ENCODE assay signal across 11 mouse cellular contexts in the genomic region with DNA sequence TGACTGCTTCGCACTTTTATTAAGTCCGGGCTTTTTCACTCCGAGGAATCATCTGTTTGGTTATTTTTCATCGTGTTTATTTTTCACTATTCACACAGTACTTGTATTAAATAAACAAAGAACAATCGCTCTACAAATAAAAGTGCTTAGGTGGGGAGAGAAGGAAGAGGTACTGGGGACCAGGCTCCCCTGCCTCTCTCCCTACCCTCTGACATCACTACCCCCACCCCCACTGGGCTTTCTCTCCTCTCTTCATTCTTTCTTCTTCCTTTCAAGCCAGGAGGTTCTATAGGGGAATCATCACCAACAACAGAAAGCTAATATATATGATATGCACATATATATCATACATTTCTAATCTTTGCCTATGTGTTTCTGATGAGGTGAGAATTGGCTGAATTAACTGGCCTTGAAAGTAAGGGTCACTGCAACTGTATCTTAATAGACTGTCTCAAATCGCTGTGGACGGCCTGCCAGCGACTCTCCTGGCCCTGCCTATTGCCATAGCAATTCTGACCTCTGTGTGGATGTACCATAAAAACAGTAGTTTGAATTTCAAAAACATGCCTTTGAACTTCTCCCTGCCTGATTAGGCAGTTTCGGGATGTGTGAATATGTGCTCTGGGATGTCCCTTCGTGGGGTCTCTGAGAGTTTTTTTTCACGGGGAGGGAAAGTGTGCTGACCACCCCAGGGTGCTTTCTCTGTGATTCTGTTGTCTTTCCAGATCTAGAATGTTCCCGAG. TPM values are rescaled to one million over a fixed set of nuclear protein-coding genes. Genes with fewer than 3 reads are reported as not detected.
DNase-seq lines count a peak whose midpoint lies in the region; ATAC-seq lines count a peak whose summit lies in the region.
"Had no signal": no experiment of that assay in that cellular context is flagged by ENCODE, and none has a peak within 500 bp of the region (broad histone marks: within the 10 kb centered on the region; RNA-seq: fewer than 3 reads in every experiment).

No protein-coding gene starts in this region.

- ATAC-seq in heart, embryonic 11.5 days (replicated peaks; ENCODE audit: insufficient number of reproducible peaks, low FRiP score, low TSS enrichment), result no peak
- peak; percentile 53 for ATAC-seq in hindbrain, embryonic 11.5 days (ENCODE audit: low FRiP score)
- no peak for ATAC-seq in erythroid progenitor cell, adult 5-6 weeks (replicated peaks; ENCODE audit: low FRiP score, poor library complexity, severe bottlenecking)

- 20% methylated on average over 12 of the region's 12 CpGs for WGBS in heart, embryonic 11.5 days (ENCODE audit: insufficient replicate concordance)
- 4% methylated on average over 12 of the region's 12 CpGs for WGBS in hindbrain, embryonic 11.5 days
- WGBS in midbrain, embryonic 10.5 days, result 6% methylated on average over 12 of the region's 12 CpGs

- peak overlapping the region; percentile 67 for H3K4me2 ChIP-seq in heart, embryonic 11.5 days
- peak overlapping the region; percentile 41 for H3K4me2 ChIP-seq in hindbrain, embryonic 11.5 days (replicated peaks; ENCODE audit: low read depth, low read length)

- peaks cover 68% of the 10 kb centered on the region for H3K27me3 ChIP-seq in heart, embryonic 11.5 days (ENCODE audit: control insufficient read depth, insufficient read depth, low read length)
- H3K27me3 ChIP-seq in hindbrain, embryonic 11.5 days (ENCODE audit: control insufficient read depth, insufficient read depth, low read length), result peaks cover 28% of the 10 kb centered on the region
- peaks cover 82% of the 10 kb centered on the region for H3K27me3 ChIP-seq in midbrain, embryonic 10.5 days (ENCODE audit: low read depth, poor library complexity, severe bottlenecking)

- no peaks in the 10 kb centered on the region for H3K36me3 ChIP-seq in heart, embryonic 11.5 days (ENCODE audit: control insufficient read depth, insufficient read depth, low read length)
- no peaks in the 10 kb centered on the region for H3K36me3 ChIP-seq in hindbrain, embryonic 11.5 days (ENCODE audit: control insufficient read depth, insufficient read depth, low read length)
- no peaks in the 10 kb centered on the region for H3K36me3 ChIP-seq in midbrain, embryonic 10.5 days

- H3K9ac ChIP-seq in heart, embryonic 11.5 days (ENCODE audit: low read depth, low read length), result no peak overlapping the region
- H3K9ac ChIP-seq in hindbrain, embryonic 11.5 days (ENCODE audit: low read depth, low read length), result 0 out of 2 replicates have a peak overlapping the region, but pooled peaks have one; percentile 31

- peaks cover 14% of the 10 kb centered on the region for H3K4me1 ChIP-seq in heart, embryonic 11.5 days (ENCODE audit: control insufficient read depth, insufficient read depth, low read length)
- H3K4me1 ChIP-seq in hindbrain, embryonic 11.5 days (replicated peaks; ENCODE audit: control insufficient read depth, insufficient read depth, low read length), result peaks cover 17% of the 10 kb centered on the region
- H3K4me1 ChIP-seq in midbrain, embryonic 10.5 days, result peaks cover 75% of the 10 kb centered on the region

- intact Hi-C loops in heart, postnatal 14 days (cut with DNase I), result no loop called here

- H3K9me3 ChIP-seq in heart, embryonic 11.5 days (replicated peaks; ENCODE audit: control insufficient read depth, low read length), result no peaks in the 10 kb centered on the region
- no peaks in the 10 kb centered on the region for H3K9me3 ChIP-seq in hindbrain, embryonic 11.5 days (ENCODE audit: control insufficient read depth, low read length)
- H3K9me3 ChIP-seq in midbrain, embryonic 10.5 days (replicated peaks), result no peaks in the 10 kb centered on the region

- no peak overlapping the region for H3K4me3 ChIP-seq in heart, embryonic 11.5 days (ENCODE audit: low read depth, low read length)
- 0 out of 2 replicates have a peak overlapping the region, but pooled peaks have one; percentile 8 for H3K4me3 ChIP-seq in hindbrain, embryonic 11.5 days (ENCODE audit: low read depth, low read length)
- H3K4me3 ChIP-seq in midbrain, embryonic 10.5 days, result peak overlapping the region; percentile 44

- H3K27ac ChIP-seq in heart, embryonic 11.5 days (ENCODE audit: low read depth, low read length), result no peak overlapping the region
- H3K27ac ChIP-seq in hindbrain, embryonic 11.5 days (ENCODE audit: low read depth, low read length), result peak overlapping the region; percentile 92
- H3K27ac ChIP-seq in midbrain, embryonic 10.5 days (replicated peaks), result peak overlapping the region; percentile 93

- no peak for DNase-seq in heart, postnatal 14 days
- peak; percentile 67 to 70 for DNase-seq in cerebellum, postnatal 10 days
- peak; percentile 69 for DNase-seq in hindbrain, embryonic 11.5 days (ENCODE audit: low spot score)
- peak; percentile 46 for DNase-seq in midbrain, embryonic 10.5 days (ENCODE audit: low spot score)
- DNase-seq in right cerebral cortex, postnatal 10 days (ENCODE audit: low spot score in 2 of 2), result no peak
- no peak for DNase-seq in right cerebral cortex, adult 18-20 months
- DNase-seq: adrenal gland, postnatal 25 days had no signal

RNA-seq across cellular contexts. Expression of gene Gm5089, which starts 3.3 kb away (rescaled TPM):
- not detected in 2 replicates for polyA plus RNA-seq in heart, embryonic 11.5 days (2014; fragmentation: Nextera tagmentation; extraction: Ambion mirVana)
- not detected for total RNA-seq in heart, postnatal 14 days (2021)
- polyA plus RNA-seq in hindbrain, embryonic 11.5 days (2014; fragmentation: Nextera tagmentation; extraction: Ambion mirVana), result 0.99 and 1.6 TPM in 2 replicates
- 0.82 and 1.3 TPM in 2 replicates for polyA plus RNA-seq in midbrain, embryonic 10.5 days (2016; fragmentation: Nextera tagmentation; extraction: Ambion mirVana)
- not detected in 2 replicates for total RNA-seq in erythroid progenitor cell, adult 5-6 weeks (2015; ENCODE audit: low replicate concordance)
- not detected in 2 replicates for total RNA-seq in erythroid progenitor cell, adult 5-6 weeks (2017; ENCODE audit: low replicate concordance)
- total RNA-seq: adrenal gland, postnatal 25 days; heart, postnatal 25 days; neutrophil, adult 5-6 weeks had no signal

RNA-seq across cellular contexts. Expression of gene Zic5, which starts 11.3 kb away (rescaled TPM):
- polyA plus RNA-seq in heart, embryonic 11.5 days (2014; fragmentation: Nextera tagmentation; extraction: Ambion mirVana), result 0.16 TPM in 1 of 2 replicates, not detected in the other
- not detected for total RNA-seq in heart, postnatal 14 days (2021)
- 19.1 and 20.1 TPM in 2 replicates for polyA plus RNA-seq in hindbrain, embryonic 11.5 days (2014; fragmentation: Nextera tagmentation; extraction: Ambion mirVana)
- polyA plus RNA-seq in midbrain, embryonic 10.5 days (2016; fragmentation: Nextera tagmentation; extraction: Ambion mirVana), result 13.6 and 15.3 TPM in 2 replicates
- not detected in 2 replicates for total RNA-seq in erythroid progenitor cell, adult 5-6 weeks (2015; ENCODE audit: low replicate concordance)
- not detected in 2 replicates for total RNA-seq in erythroid progenitor cell, adult 5-6 weeks (2017; ENCODE audit: low replicate concordance)
- total RNA-seq: adrenal gland, postnatal 25 days; heart, postnatal 25 days; neutrophil, adult 5-6 weeks had no signal

RNA-seq across cellular contexts. Expression of gene Zic2, which starts 21.1 kb away (rescaled TPM):
- 0.07 TPM in 1 of 2 replicates, not detected in the other for polyA plus RNA-seq in heart, embryonic 11.5 days (2014; fragmentation: Nextera tagmentation; extraction: Ambion mirVana)
- total RNA-seq in heart, postnatal 14 days (2021), result under 1 TPM in 1 of 2 experiments, not detected in 1; 0.22 TPM
- polyA plus RNA-seq in hindbrain, embryonic 11.5 days (2014; fragmentation: Nextera tagmentation; extraction: Ambion mirVana), result 9.5 and 11.2 TPM in 2 replicates
- polyA plus RNA-seq in midbrain, embryonic 10.5 days (2016; fragmentation: Nextera tagmentation; extraction: Ambion mirVana), result 5.7 and 6.4 TPM in 2 replicates
- total RNA-seq in erythroid progenitor cell, adult 5-6 weeks (2015; ENCODE audit: low replicate concordance), result not detected in 2 replicates
- total RNA-seq in erythroid progenitor cell, adult 5-6 weeks (2017; ENCODE audit: low replicate concordance), result not detected in 2 replicates
- total RNA-seq: adrenal gland, postnatal 25 days; heart, postnatal 25 days; neutrophil, adult 5-6 weeks had no signal

RNA-seq across cellular contexts. Expression of gene Gm10837, which starts 36.2 kb away (rescaled TPM):
- 0.10 TPM in 1 of 2 replicates, not detected in the other for polyA plus RNA-seq in heart, embryonic 11.5 days (2014; fragmentation: Nextera tagmentation; extraction: Ambion mirVana)
- not detected for total RNA-seq in heart, postnatal 14 days (2021)
- 0.35 and 0.76 TPM in 2 replicates for polyA plus RNA-seq in hindbrain, embryonic 11.5 days (2014; fragmentation: Nextera tagmentation; extraction: Ambion mirVana)
- polyA plus RNA-seq in midbrain, embryonic 10.5 days (2016; fragmentation: Nextera tagmentation; extraction: Ambion mirVana), result 0.07 and 0.25 TPM in 2 replicates
- total RNA-seq in erythroid progenitor cell, adult 5-6 weeks (2015; ENCODE audit: low replicate concordance), result not detected in 2 replicates
- not detected in 2 replicates for total RNA-seq in erythroid progenitor cell, adult 5-6 weeks (2017; ENCODE audit: low replicate concordance)
- total RNA-seq: adrenal gland, postnatal 25 days; heart, postnatal 25 days; neutrophil, adult 5-6 weeks had no signal

Comparison
In these comparisons a context has a peak if more than half of its experiments do, and no peak if none do; other contexts are left out.
1. DNase-seq: peak in cerebellum, postnatal 10 days (2 of 2), hindbrain, embryonic 11.5 days (single experiment) and midbrain, embryonic 10.5 days (single experiment); none in heart, postnatal 14 days (0 of 2), right cerebral cortex, postnatal 10 days (0 of 2) and right cerebral cortex, adult 18-20 months (single experiment).
2. RNA of gene Zic5, which starts 11.3 kb away (polyA plus RNA-seq): 19.1 to 20.1 TPM in hindbrain, embryonic 11.5 days and 13.6 to 15.3 TPM in midbrain, embryonic 10.5 days; 0.16 TPM in heart, embryonic 11.5 days; every median in the first group is over 10 times any median in the second.